Mouse (Mus musculus): ENCODE measurements at regions not wholly inside any gene's neighbourhood (a gene's known extent, or its start where the extent isn't known, plus 50 kb on each side); places are given as distances from the start of the nearest gene placed in this dataset.

- no peak for DNase-seq
Measured at GRCm38 (mm10) chr8:35192515-35192914, 573.1 kb upstream of the Gm19410 start.

GRCm38 (mm10) chr8:35193771-35194170, 571.8 kb upstream of the Gm19410 start:
- DNase-seq = no peak

GRCm38 (mm10) chr8:35196189-35196588, 569.4 kb upstream of the Gm19410 start:
- DNase-seq = no peak

- no peak for DNase-seq
Measured at GRCm38 (mm10) chr8:35198766-35199165, 566.8 kb upstream of the Gm19410 start.

GRCm38 (mm10) chr8:35201416-35201815, 564.2 kb upstream of the Gm19410 start:
- no peak for DNase-seq

GRCm38 (mm10) chr8:35204971-35205370, 560.6 kb upstream of the Gm19410 start:
- no peak for DNase-seq

- peak in 1 of 2 experiments; percentile 26 for DNase-seq
Measured at GRCm38 (mm10) chr8:35205536-35205935, 560.1 kb upstream of the Gm19410 start.

- DNase-seq = no peak
Measured at GRCm38 (mm10) chr8:35206271-35206670, 559.3 kb upstream of the Gm19410 start.

- no peak for DNase-seq
Measured at GRCm38 (mm10) chr8:35208357-35208756, 557.2 kb upstream of the Gm19410 start.

GRCm38 (mm10) chr8:35211506-35212452, 553.8 kb upstream of the Gm19410 start:
- DNase-seq = no peak

GRCm38 (mm10) chr8:35213515-35213914, 552.1 kb upstream of the Gm19410 start:
- no peak for DNase-seq

- no peak for DNase-seq
Measured at GRCm38 (mm10) chr8:35217604-35218003, 548.0 kb upstream of the Gm19410 start.

GRCm38 (mm10) chr8:35218327-35218726, 547.3 kb upstream of the Gm19410 start:
- DNase-seq = no peak

GRCm38 (mm10) chr8:35224053-35224924, 541.3 kb upstream of the Gm19410 start:
- no peak for DNase-seq

- DNase-seq = no peak
Measured at GRCm38 (mm10) chr8:35224925-35225244, 540.7 kb upstream of the Gm19410 start.

- no peak for DNase-seq
Measured at GRCm38 (mm10) chr8:35227079-35227478, 538.5 kb upstream of the Gm19410 start.

- peak in 1 of 2 experiments; percentile 12 for DNase-seq
Measured at GRCm38 (mm10) chr8:35228449-35228848, 537.1 kb upstream of the Gm19410 start.

- DNase-seq = no peak
Measured at GRCm38 (mm10) chr8:35233520-35234186, 531.9 kb upstream of the Gm19410 start.

GRCm38 (mm10) chr8:35234436-35234835, 531.2 kb upstream of the Gm19410 start:
- no peak for DNase-seq

- DNase-seq = no peak
Measured at GRCm38 (mm10) chr8:35235815-35236509, 529.6 kb upstream of the Gm19410 start.

GRCm38 (mm10) chr8:35237279-35237678, 528.3 kb upstream of the Gm19410 start:
- no peak for DNase-seq

- DNase-seq = no peak
Measured at GRCm38 (mm10) chr8:35240884-35241283, 524.7 kb upstream of the Gm19410 start.

All from spleen, adult 18-20 months (tissue).